Mouse (Mus musculus) ES-Bruce4 (cell line): ENCODE measurements around the gene Slc28a3. TPM values are rescaled to one million over a fixed set of nuclear protein-coding genes. Genes with fewer than 3 reads are reported as not detected.

Experiments
- H3K27ac ChIP-seq: 2 replicates; pipeline ENCODE4 v1.5.1; 2012; ENCODE audit warnings: low read length, inconsistent platforms; ENCODE audit not compliant: insufficient read depth
- H3K27me3 ChIP-seq: 2 replicates; pipeline ENCODE4 v1.6.1; 2012; ENCODE audit warnings: mild to moderate bottlenecking, low read length, inconsistent platforms; ENCODE audit not compliant: control insufficient read depth, poor library complexity, insufficient read depth, severe bottlenecking
- H3K36me3 ChIP-seq: 2 replicates; pipeline ENCODE4 v1.6.1; 2012; ENCODE audit warnings: inconsistent platforms, mild to moderate bottlenecking, low read length, moderate library complexity; ENCODE audit not compliant: control insufficient read depth, poor library complexity, insufficient read depth, severe bottlenecking
- H3K4me1 ChIP-seq: one replicate; pipeline ENCODE4 v1.8.1; 2011; ENCODE audit warnings: low read length; ENCODE audit not compliant: control insufficient read depth, insufficient read depth
- H3K4me3 ChIP-seq: 2 replicates; pipeline ENCODE4 v1.5.1; 2011; ENCODE audit warnings: low read depth, mild to moderate bottlenecking, low read length
- H3K9ac ChIP-seq: 2 replicates; pipeline ENCODE4 v1.6.1; 2012; ENCODE audit warnings: low read depth, mild to moderate bottlenecking, inconsistent platforms; ENCODE audit not compliant: poor library complexity, severe bottlenecking
- H3K9me3 ChIP-seq: replicated peaks from 2 replicates; pipeline ENCODE4 v1.6.1; 2012; ENCODE audit warnings: mild to moderate bottlenecking, low read length, inconsistent platforms; ENCODE audit not compliant: control insufficient read depth, poor library complexity, insufficient read depth, severe bottlenecking
- CTCF ChIP-seq: IDR thresholded peaks from one replicate; pipeline ENCODE4 v1.8.1; 2011; ENCODE audit warnings: low read depth, low read length
- EP300 ChIP-seq: IDR thresholded peaks from 2 replicates; pipeline ENCODE4 v1.6.1; 2011; ENCODE audit warnings: low read depth, low read length; ENCODE audit not compliant: insufficient read depth
- POLR2A ChIP-seq: IDR thresholded peaks from one replicate; pipeline ENCODE4 v1.8.1; 2011; ENCODE audit warnings: low read length; ENCODE audit not compliant: insufficient read depth
- polyA plus RNA-seq: library from polyadenylated mRNA; stranded (reverse); fragments of >200 nt; gene quantifications from 2 replicates; pipeline ENCODE4 v1.2.4, GENCODE M21; 2011; ENCODE audit warnings: low read depth; ENCODE audit not compliant: missing spikeins, insufficient read depth, insufficient read length

The Slc28a3 gene
- polyA plus RNA-seq, 1 experiment, result 0.31 TPM

GRCm38 (mm10) chr13:58588655-58589516, 21.8 kb downstream of the Slc28a3 start:
- Histone ChIP-seq H3K27me3 (no peaks in the 10 kb centered on the region), H3K4me1 (peaks cover 4% of the 10 kb centered on the region), H3K36me3 (no peaks in the 10 kb centered on the region), H3K4me3 (no peak overlapping the region), H3K27ac (no peak overlapping the region), H3K9ac (no peak overlapping the region), H3K9me3 (no peaks in the 10 kb centered on the region)
- TF ChIP-seq EP300, result no peak
- no peak for TF ChIP-seq POLR2A

DNA sequence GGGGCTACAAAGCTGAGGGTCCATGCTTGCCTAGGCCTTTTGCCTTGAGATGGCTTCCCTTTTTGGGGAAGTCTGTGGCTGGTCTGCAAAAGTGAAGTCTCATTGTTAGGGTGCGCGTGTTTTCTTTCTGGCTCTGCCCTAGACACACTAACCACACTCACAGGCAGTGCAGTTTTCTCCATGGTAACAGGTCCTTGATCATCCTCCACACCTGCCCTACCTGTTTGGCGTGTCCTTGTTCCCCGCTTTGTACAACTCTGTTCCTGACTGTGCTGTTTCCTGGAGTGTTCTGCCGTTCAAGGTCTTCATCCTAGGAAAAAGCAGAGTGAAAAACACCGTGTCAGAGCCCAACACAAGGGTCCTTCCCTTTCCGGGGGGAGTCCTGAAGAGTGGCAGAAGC, 22.7 kb downstream of the Slc28a3 start:
- Histone ChIP-seq H3K27ac (no peak overlapping the region), H3K36me3 (no peaks in the 10 kb centered on the region), H3K9ac (no peak overlapping the region)

DNA sequence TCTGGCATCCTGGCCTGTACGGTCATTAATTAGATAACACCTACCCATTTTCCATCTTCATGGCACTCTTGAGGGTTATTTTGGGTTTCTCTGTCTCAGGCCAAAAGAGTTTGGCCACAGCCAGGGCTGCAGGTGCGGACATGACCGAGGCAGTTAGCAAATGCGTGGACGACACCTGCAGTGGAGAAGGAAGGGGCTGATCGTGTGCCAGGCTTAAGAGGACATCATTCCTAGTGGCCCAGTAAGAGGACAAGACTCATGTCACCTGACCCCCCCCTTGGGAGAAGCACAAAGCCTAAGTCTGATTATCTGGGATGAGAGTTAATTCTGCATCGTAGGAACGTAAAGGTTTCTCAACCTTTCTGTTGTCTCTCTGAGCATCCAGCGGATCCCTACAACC, 44.5 kb downstream of the Slc28a3 start:
- no peak overlapping the region for H3K4me3 ChIP-seq
- no peaks in the 10 kb centered on the region for H3K27me3 ChIP-seq
- no peaks in the 10 kb centered on the region for H3K4me1 ChIP-seq
- TF ChIP-seq CTCF (no peak), EP300 (no peak), POLR2A (no peak)
- H3K36me3 ChIP-seq, result no peaks in the 10 kb centered on the region
- H3K9ac ChIP-seq, result no peak overlapping the region
- no peak overlapping the region for H3K27ac ChIP-seq
- no peaks in the 10 kb centered on the region for H3K9me3 ChIP-seq

More for the DNA sequence above, 22.7 kb downstream of the Slc28a3 start:
- Histone ChIP-seq H3K9me3 (no peaks in the 10 kb centered on the region), H3K4me3 (no peak overlapping the region), H3K4me1 (peaks cover 4% of the 10 kb centered on the region), H3K27me3 (no peaks in the 10 kb centered on the region)
- no peak for TF ChIP-seq CTCF
- TF ChIP-seq POLR2A, result no peak
- no peak for TF ChIP-seq EP300

DNA sequence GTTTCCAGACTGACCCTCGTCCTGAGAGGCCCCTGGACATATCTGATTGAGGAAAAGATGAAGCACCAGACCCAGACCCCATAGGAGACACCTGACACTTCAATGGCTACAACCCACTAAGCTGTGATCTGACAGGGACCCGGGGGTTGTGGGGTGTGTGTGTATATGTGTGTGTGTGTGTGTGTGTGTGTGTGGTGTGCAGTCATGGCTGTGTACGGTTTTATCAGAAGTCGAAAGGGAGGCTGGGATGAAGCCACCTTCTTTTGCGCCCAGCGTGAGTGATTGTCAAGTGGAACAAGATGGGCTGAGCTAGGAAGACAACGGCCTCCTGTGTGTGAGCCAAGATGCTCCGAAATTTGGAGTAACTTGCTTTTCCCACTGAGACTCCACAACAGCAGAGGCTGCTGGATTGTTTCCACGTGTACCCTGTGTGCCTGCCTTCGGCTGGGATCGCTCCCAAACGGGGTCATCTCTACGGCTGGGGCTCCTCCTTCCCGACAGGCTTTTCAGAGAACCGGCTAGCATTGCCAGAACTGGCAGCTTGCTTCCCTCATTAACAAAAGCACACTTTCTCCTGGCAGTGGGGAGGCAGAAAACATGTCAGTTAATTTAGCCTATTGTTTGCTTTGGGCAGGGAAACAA, 50.1 kb downstream of the Slc28a3 start:
- no peaks in the 10 kb centered on the region for H3K9me3 ChIP-seq
- H3K4me3 ChIP-seq, result no peak overlapping the region
- H3K9ac ChIP-seq, result no peak overlapping the region
- H3K4me1 ChIP-seq, result no peaks in the 10 kb centered on the region
- H3K27ac ChIP-seq, result no peak overlapping the region
- TF ChIP-seq EP300, result no peak
- no peak for TF ChIP-seq POLR2A
- no peak for TF ChIP-seq CTCF
- no peaks in the 10 kb centered on the region for H3K27me3 ChIP-seq
- no peaks in the 10 kb centered on the region for H3K36me3 ChIP-seq

GRCm38 (mm10) chr13:58558216-58558615, 52.5 kb downstream of the Slc28a3 start:
- H3K27ac ChIP-seq, result no peak overlapping the region
- H3K9ac ChIP-seq, result no peak overlapping the region
- no peaks in the 10 kb centered on the region for H3K9me3 ChIP-seq
- no peak overlapping the region for H3K4me3 ChIP-seq
- no peaks in the 10 kb centered on the region for H3K36me3 ChIP-seq
- H3K4me1 ChIP-seq, result no peaks in the 10 kb centered on the region
- TF ChIP-seq EP300 (no peak), POLR2A (no peak), CTCF (no peak)
- no peaks in the 10 kb centered on the region for H3K27me3 ChIP-seq

DNA sequence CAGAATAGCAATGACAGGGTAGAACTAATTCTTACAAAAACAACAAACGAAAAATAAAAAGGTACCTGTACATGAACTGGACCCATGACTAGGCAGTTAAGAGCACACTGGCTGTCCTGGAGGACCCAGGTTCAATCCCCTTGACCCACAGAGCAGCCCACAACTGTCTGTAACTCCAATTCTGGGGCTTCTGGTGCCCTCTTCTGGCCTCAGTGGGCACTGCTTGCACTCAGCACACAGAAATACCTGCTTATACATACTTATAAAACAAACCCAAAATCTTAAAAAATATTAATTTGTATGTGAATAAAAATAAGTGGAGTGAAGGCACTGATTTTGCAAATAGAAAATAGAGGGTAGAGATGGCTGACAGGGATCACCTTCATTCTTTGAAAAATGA, 54.7 kb downstream of the Slc28a3 start:
- no peak overlapping the region for H3K4me3 ChIP-seq
- no peak overlapping the region for H3K9ac ChIP-seq
- no peaks in the 10 kb centered on the region for H3K9me3 ChIP-seq
- no peak for TF ChIP-seq EP300
- TF ChIP-seq CTCF, result peak; percentile 58
- no peaks in the 10 kb centered on the region for H3K36me3 ChIP-seq
- H3K27ac ChIP-seq, result no peak overlapping the region
- no peaks in the 10 kb centered on the region for H3K4me1 ChIP-seq
- H3K27me3 ChIP-seq, result no peaks in the 10 kb centered on the region
